Mouse (Mus musculus) C2C12 (cell line): ENCODE results near the gene Inpp5d.

ENCODE experiments used
- CEBPB ChIP-seq: IDR thresholded peaks from one replicate; pipeline ENCODE4 v1.6.1; 2011; ENCODE audit warnings: low read depth, mild to moderate bottlenecking, control low read depth, moderate library complexity
- CTCF ChIP-seq: IDR thresholded peaks from one replicate; pipeline ENCODE4 v1.5.1; 2011; ENCODE audit not compliant: control insufficient read depth, insufficient read depth, insufficient read length
- MAX ChIP-seq: IDR thresholded peaks from one replicate; pipeline ENCODE4 v1.6.1; 2011; ENCODE audit warnings: mild to moderate bottlenecking, control low read depth
- MYOD1 ChIP-seq: IDR thresholded peaks from one replicate; pipeline ENCODE4 v1.6.1; 2011; ENCODE audit warnings: low read depth; ENCODE audit not compliant: control insufficient read depth, insufficient read length
- USF1 ChIP-seq: IDR thresholded peaks from one replicate; pipeline ENCODE4 v1.6.1; 2011; ENCODE audit warnings: low read depth, mild to moderate bottlenecking, control low read depth, moderate library complexity

GRCm38 (mm10) chr1:87620693-87621092 is 581 bp downstream of the Inpp5d start:
- TF ChIP-seq CTCF: no peak
- TF ChIP-seq MAX: no peak
- no peak for TF ChIP-seq USF1
- TF ChIP-seq CEBPB: no peak
- TF ChIP-seq MYOD1: no peak
